Mouse (Mus musculus) liver, embryonic 15.5 days (tissue): ENCODE data around the gene Marveld3. TPM values are rescaled to one million over a fixed set of nuclear protein-coding genes. Genes with fewer than 3 reads are reported as not detected.

Experiments used
- polyA plus RNA-seq: library from polyadenylated mRNA; unstranded; fragments of >200 nt; fragmentation: Nextera tagmentation; extraction: Ambion mirVana; gene quantifications from 2 replicates; pipeline ENCODE4 v1.2.1, GENCODE M21; 2015

Gene Marveld3
- polyA plus RNA-seq, 1 experiment from 2014 or later = 0.06 TPM

Other genes with a start within 250 kb of the Marveld3 start
- gene Atxn1l, start 224.5 kb downstream of the Marveld3 start, polyA plus RNA-seq = 2.1 and 3.5 TPM in 2 replicates
- gene Ap1g1, start 183.6 kb downstream of the Marveld3 start, polyA plus RNA-seq = 14.9 and 15.7 TPM in 2 replicates
- gene Phlpp2, start 93.7 kb downstream of the Marveld3 start, polyA plus RNA-seq = 3.2 and 3.7 TPM in 2 replicates
- 0.25 and 0.47 TPM in 2 replicates for gene Tat, start 28.2 kb upstream of the Marveld3 start, polyA plus RNA-seq
- 0.09 TPM in 1 of 2 replicates, not detected in the other for gene Chst4, start 77.5 kb upstream of the Marveld3 start, polyA plus RNA-seq
- 0.89 and 1.1 TPM in 2 replicates for gene Zfp612, start 117.5 kb upstream of the Marveld3 start, polyA plus RNA-seq
- gene Gm21964, start 139.0 kb upstream of the Marveld3 start, polyA plus RNA-seq = not detected in 2 replicates
- gene Gm17720, start 140.6 kb upstream of the Marveld3 start, polyA plus RNA-seq = not detected in 2 replicates
- not detected in 2 replicates for gene Calb2, start 206.0 kb upstream of the Marveld3 start, polyA plus RNA-seq